Mouse (Mus musculus) midbrain, embryonic 16.5 days (tissue): Measurements from ENCODE around the gene Jund. TPM values are rescaled to one million over a fixed set of nuclear protein-coding genes. Genes with fewer than 3 reads are reported as not detected.
A peak's percentile ranks its signal among the peaks of the same experiment; 100 is the strongest.

ENCODE experiments used
- ATAC-seq: fragments of 200-750 bp; cut with Nextera tagmentation; 2 replicates; pipeline ENCODE4 v1.8.0; 2017; ENCODE audit warnings: moderate TSS enrichment
- H3K27ac ChIP-seq: fragments of 300-500 bp; sonication (generic); 2 replicates; pipeline ENCODE4 v1.5.1; 2014; ENCODE audit warnings: mild to moderate bottlenecking, low read length, mixed read lengths
- H3K27me3 ChIP-seq: fragments of 300-500 bp; sonication (generic); 2 replicates; pipeline ENCODE4 v1.6.1; 2014; ENCODE audit warnings: low read depth, low read length, mixed read lengths; ENCODE audit not compliant: control insufficient read depth, insufficient read depth
- H3K36me3 ChIP-seq: fragments of 300-500 bp; sonication (generic); 2 replicates; pipeline ENCODE4 v1.6.1; 2014; ENCODE audit warnings: mild to moderate bottlenecking, low read length, moderate library complexity, mixed read lengths; ENCODE audit not compliant: control insufficient read depth, insufficient read depth
- H3K4me1 ChIP-seq: fragments of 300-500 bp; sonication (generic); 2 replicates; pipeline ENCODE4 v1.6.1; 2014; ENCODE audit warnings: mild to moderate bottlenecking, low read length, mixed read lengths; ENCODE audit not compliant: control insufficient read depth, insufficient read depth
- H3K4me2 ChIP-seq: fragments of 300-500 bp; sonication (generic); 2 replicates; pipeline ENCODE4 v1.6.1; 2014; ENCODE audit warnings: mild to moderate bottlenecking, low read length, mixed read lengths
- H3K4me3 ChIP-seq: fragments of 300-500 bp; sonication (generic); 2 replicates; pipeline ENCODE4 v1.5.1; 2014; ENCODE audit warnings: low read depth, mild to moderate bottlenecking, low read length, moderate library complexity, mixed read lengths
- H3K9ac ChIP-seq: fragments of 300-500 bp; sonication (generic); 2 replicates; pipeline ENCODE4 v1.6.1; 2014; ENCODE audit warnings: low read depth, low read length, mixed read lengths
- H3K9me3 ChIP-seq: fragments of 300-500 bp; sonication (generic); replicated peaks from 2 replicates; pipeline ENCODE4 v1.6.1; 2014; ENCODE audit warnings: mild to moderate bottlenecking, low read length, mixed read lengths; ENCODE audit not compliant: control insufficient read depth, poor library complexity, severe bottlenecking
- WGBS: fragments of 180-500 bp; shearing (Covaris S2); extraction: QIAGEN DNeasy Blood & Tissue Kit; methylation state at CpG from one replicate; pipeline ENCODE4 v1.1.7; 2014; 5-methylcytosine and 5-hydroxymethylcytosine counted together
- polyA plus RNA-seq: library from polyadenylated mRNA; unstranded; fragments of >200 nt; fragmentation: Nextera tagmentation; extraction: Ambion mirVana; gene quantifications from 2 replicates; pipeline ENCODE4 v1.2.1, GENCODE M21; 2015

Gene Jund
- polyA plus RNA-seq, 1 experiment from 2014 or later, result 67.9 TPM

DNA sequence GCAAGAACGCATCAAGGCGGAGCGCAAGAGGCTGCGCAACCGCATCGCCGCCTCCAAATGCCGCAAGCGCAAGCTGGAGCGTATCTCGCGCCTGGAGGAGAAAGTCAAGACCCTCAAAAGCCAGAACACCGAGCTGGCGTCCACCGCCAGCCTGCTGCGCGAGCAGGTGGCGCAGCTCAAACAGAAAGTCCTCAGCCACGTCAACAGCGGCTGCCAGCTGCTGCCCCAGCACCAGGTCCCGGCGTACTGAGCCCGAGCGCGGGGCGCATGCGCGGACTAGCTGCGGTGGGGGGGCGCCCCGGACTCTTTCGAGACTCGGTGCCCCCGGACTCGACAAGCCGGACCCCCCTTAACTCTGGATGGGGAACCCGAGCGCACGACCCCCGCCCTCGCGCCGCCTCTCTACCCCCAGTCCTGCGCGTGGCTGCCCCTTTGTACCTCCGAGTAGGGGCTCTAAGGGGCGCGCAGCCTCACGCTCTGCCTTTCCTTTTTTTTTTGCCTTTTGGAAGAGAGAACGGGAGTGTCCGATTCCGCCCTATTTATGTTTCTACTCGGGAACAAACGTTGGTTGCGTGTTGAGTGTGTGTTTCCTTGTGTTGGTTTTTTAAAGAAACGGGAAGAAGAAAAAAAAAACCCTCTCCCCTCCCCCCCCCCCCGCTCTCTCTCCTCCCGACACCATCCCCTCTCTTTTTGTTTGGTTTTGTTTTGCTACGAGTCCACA lies 1.2 kb downstream of the Jund start:
- Histone ChIP-seq H3K4me3 (peak overlapping the region; percentile 98), H3K36me3 (0 out of 2 replicates have a peak, but pooled peaks cover 3% of the 10 kb centered on the region), H3K4me2 (peak overlapping the region; percentile 82), H3K27me3 (no peaks in the 10 kb centered on the region; the same call in 1 of the 2 replicates), H3K9ac (peak overlapping the region; percentile 99), H3K9me3 (no peaks in the 10 kb centered on the region), H3K4me1 (peaks cover 36% of the 10 kb centered on the region), H3K27ac (peak overlapping the region; percentile 99)
- ATAC-seq, result no peak
- WGBS, result under 1% methylated on average over 58 of the region's 59 CpGs

DNA sequence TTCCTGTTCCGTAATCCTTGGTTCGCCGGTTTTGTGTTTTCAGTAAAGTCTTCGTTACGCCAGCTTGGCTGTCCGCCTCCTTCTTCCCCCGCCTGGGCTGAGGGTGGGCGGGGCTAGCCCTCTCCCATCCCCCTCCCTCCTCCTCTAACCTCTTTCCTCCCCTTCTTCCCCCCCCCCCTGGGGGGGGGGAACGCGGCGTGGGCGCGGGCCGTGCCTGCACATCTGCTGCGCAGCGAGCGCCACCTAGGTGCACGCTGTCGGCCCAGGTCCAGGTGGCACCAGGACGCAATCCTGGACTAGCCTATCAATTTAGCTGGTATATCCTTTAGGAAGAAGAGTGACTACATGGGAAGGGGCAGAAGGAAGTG lies 1.8 kb downstream of the Jund start:
- peak; percentile 22 for ATAC-seq
- Histone ChIP-seq H3K27me3 (no peaks in the 10 kb centered on the region; the same call in 1 of the 2 replicates), H3K9me3 (no peaks in the 10 kb centered on the region)

DNA sequence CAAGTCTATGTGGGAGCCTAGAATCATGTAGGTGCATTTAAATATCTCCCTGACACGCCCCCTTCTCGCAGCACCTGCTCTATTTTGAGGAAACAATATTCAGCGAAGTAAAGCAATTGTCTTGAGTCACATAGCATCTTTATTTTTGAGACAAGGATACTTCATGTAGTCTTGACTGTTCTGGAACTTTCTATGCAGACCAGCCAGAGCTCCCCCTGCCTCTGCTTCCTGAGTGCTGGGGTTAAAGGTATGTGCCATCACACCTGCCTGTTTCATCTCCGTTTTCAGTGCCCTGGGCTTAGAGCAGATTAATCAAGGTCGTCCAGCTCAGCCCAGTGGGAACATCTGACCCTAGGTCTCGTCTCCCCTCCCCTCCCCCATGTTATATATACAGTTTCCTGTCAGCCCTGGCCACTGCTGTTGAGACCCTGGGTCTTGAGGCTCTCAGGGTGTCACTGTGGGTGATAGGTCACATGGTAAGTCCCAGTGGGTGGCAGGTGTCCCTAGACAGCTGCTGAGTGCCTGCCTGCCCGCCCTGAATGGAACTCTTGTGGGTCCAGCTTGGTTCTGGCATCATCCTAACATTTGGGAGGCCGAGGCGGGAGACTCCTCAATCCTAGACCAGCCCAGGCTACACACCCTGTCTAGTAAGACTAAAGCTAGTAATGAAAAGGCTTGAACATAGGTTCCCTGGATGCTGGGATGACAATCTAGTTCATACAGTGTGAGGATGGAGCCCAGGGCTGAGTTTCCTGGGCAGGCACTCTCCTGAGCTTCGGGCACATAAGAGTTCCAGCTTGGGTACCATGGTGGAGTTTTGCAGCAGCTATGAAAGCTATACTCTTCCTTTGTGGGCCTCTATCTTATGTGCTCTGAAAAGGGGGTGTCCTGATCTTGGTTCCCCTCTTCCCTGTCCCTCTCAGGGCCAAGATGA lies 2.6 kb downstream of the Jund start:
- Histone ChIP-seq H3K9me3 (no peaks in the 10 kb centered on the region), H3K36me3 (0 out of 2 replicates have a peak, but pooled peaks cover 3% of the 10 kb centered on the region), H3K9ac (peak overlapping the region; percentile 99), H3K4me2 (peak overlapping the region; percentile 82), H3K4me3 (peak overlapping the region; percentile 98), H3K4me1 (peaks cover 36% of the 10 kb centered on the region), H3K27me3 (no peaks in the 10 kb centered on the region), H3K27ac (peak overlapping the region; percentile 99)
- ATAC-seq, result no peak
- WGBS, result 52% methylated on average over 10 of the region's 10 CpGs

More for the DNA sequence above, 1.8 kb downstream of the Jund start:
- Histone ChIP-seq H3K36me3 (0 out of 2 replicates have a peak, but pooled peaks cover 3% of the 10 kb centered on the region), H3K4me1 (peaks cover 36% of the 10 kb centered on the region), H3K27ac (peak overlapping the region; percentile 99), H3K4me2 (peak overlapping the region; percentile 82), H3K9ac (peak overlapping the region; percentile 99), H3K4me3 (peak overlapping the region; percentile 98)
- 0% methylated on average over 20 of the region's 20 CpGs for WGBS

DNA sequence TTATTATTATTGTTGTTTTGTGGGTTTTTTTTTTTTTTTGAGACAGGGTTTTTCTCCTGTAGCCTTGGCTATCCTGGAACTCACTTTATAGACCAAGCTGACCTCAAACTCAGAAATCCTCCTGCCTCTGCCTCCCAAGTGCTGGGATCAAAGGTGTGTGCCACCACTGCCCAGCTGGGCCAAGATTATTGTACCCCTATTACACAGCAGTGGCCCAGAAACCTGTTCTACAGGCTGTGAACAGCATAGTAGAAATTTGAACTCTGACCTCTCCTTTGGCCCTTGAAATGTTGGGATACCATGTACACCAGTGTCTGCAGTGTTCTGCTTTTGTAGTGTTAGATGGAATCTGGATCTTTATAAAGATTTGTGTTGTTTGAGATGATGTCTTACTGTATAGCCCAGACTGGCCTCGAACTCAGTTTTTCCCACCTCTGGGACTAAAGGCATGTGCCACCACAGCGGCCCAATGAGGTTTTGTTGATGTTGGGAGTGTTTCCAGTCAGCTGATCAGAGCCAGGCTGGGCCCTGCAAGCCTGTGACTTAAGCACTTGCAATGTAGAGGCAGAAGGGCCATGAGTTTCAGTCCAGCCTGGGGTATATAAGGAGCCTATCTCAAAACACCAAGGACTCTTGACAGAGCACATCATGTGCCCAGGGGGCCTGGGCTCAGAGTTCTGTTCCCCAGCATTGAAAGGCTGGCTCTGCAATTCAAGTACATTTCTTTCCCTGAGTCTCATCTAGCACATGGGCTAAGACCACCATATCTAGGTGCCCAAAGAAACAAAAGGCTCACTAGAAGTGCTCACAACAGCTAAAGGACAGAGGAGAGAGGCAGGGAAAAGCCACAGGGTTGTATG lies 3.5 kb downstream of the Jund start:
- 91% methylated on average over 2 of the region's 2 CpGs for WGBS
- H3K4me3 ChIP-seq, result peak overlapping the region; percentile 4; the same call in 1 of the 2 replicates
- peak overlapping the region; percentile 82 for H3K4me2 ChIP-seq
- peaks cover 28% of the 10 kb centered on the region for H3K4me1 ChIP-seq
- no peak for ATAC-seq
- H3K9me3 ChIP-seq, result no peaks in the 10 kb centered on the region
- 0 out of 2 replicates have a peak, but pooled peaks cover 3% of the 10 kb centered on the region for H3K36me3 ChIP-seq
- H3K9ac ChIP-seq, result peak overlapping the region; percentile 99; the same call in 1 of the 2 replicates
- H3K27me3 ChIP-seq, result no peaks in the 10 kb centered on the region
- no peak overlapping the region for H3K27ac ChIP-seq

DNA sequence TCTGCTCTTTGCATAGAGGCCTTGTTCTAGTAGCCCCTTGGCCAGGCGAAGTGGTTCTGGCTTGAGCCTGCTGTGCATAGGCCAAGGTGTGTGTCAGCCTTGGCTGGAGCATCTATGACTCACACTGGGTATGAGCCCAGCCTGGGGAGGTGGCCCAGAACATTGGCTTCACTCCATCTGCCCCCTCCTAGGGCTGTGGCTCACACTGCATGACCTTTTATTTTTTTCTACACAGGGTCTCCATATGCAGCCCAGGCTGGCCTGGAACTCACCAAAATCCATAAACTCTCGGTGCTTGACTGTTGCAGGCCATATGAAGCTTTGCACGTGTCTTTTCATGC lies 4.1 kb downstream of the Jund start:
- no peak for ATAC-seq
- no peak overlapping the region for H3K27ac ChIP-seq
- WGBS, result 77% methylated on average over 3 of the region's 3 CpGs

DNA sequence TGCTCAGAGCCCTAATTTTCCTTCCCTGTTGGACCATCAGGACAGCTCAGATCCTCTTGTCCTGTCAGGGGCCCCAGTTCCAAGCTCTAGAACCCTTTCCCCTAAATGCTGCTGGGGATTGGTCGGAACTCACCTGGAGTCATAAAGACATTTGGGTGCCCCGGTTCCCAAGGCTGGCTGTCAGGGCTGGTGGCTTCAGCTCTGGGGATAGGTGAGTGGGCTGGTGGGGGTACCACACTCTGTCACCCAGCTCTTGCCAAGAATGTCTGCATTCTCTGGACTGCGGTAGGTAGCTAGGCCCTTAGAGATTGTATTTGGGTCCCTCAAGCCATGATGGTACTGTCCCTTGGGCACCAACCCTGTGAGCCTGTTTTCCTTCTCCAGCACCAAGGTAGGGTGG lies 4.5 kb downstream of the Jund start, which contains the start of gene Iqcn:
Gene Iqcn, plus strand, starts transcription at position 171 of the 400 bp plus-strand sequence.
- Histone ChIP-seq H3K36me3 (0 out of 2 replicates have a peak, but pooled peaks cover 3% of the 10 kb centered on the region), H3K4me2 (peak within 1 kb of the TSS; percentile 82), H3K9ac (no peak within 1 kb of the TSS), H3K27ac (no peak within 1 kb of the TSS), H3K27me3 (no peaks in the 10 kb centered on the region), H3K4me1 (peaks cover 19% of the 10 kb centered on the region), H3K4me3 (peak within 1 kb of the TSS; percentile 4; the same call in 1 of the 2 replicates), H3K9me3 (no peaks in the 10 kb centered on the region)
- no peak for ATAC-seq
- WGBS, result 97% methylated on average over 3 of the region's 3 CpGs

More for the DNA sequence above, 4.1 kb downstream of the Jund start:
- no peaks in the 10 kb centered on the region for H3K9me3 ChIP-seq
- H3K4me2 ChIP-seq, result peak overlapping the region; percentile 82; the same call in 1 of the 2 replicates
- no peak overlapping the region for H3K4me3 ChIP-seq
- 0 out of 2 replicates have a peak, but pooled peaks cover 3% of the 10 kb centered on the region for H3K36me3 ChIP-seq
- H3K9ac ChIP-seq, result no peak overlapping the region
- H3K27me3 ChIP-seq, result no peaks in the 10 kb centered on the region
- H3K4me1 ChIP-seq, result peaks cover 23% of the 10 kb centered on the region

DNA sequence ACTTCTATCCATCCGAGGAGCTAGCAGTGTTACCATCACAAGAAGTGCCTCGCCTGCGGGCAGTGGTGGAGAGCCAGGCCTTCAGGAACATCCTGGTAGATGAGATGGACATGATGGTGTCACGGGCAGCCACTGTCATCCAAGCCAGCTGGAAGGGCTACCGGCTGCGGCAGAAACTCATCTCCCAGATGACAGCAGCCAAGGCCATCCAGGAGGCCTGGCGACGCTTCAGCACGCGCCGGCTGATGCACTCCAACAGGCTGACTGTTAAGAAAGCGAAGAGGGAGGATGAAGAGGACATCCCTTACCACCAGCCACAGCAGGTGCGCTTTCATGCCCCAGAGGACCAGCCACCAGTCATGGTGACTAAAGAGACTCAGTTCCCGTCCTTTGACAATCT lies 9.5 kb downstream of the Jund start:
- H3K9ac ChIP-seq, result no peak overlapping the region
- H3K27ac ChIP-seq, result no peak overlapping the region
- ATAC-seq, result no peak
- H3K36me3 ChIP-seq, result 0 out of 2 replicates have a peak, but pooled peaks cover 3% of the 10 kb centered on the region
- H3K4me1 ChIP-seq, result no peaks in the 10 kb centered on the region
- 91% methylated on average over 14 of the region's 14 CpGs for WGBS
- no peak overlapping the region for H3K4me2 ChIP-seq
- H3K4me3 ChIP-seq, result no peak overlapping the region
- no peaks in the 10 kb centered on the region for H3K27me3 ChIP-seq
- no peaks in the 10 kb centered on the region for H3K9me3 ChIP-seq

DNA sequence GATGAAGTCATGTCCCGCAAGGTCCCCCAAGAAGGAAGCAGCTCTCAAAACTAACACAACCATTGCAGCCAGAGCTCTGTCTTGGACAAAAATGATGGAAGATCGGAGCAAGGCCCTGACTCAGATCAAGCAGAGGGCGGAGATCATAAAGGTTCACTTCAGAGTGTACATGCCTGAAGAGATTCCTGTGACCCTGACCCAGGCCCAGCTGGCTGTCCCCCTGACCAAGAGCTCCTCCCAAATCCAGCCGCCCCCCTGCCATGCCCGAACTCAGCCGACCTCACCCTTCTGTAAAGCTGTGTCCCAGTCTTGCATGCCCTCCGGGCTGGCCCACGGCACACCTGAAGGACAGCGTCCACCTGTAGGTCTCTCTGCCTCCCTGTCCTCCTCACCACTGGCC lies 11.0 kb downstream of the Jund start:
- H3K27me3 ChIP-seq, result no peaks in the 10 kb centered on the region
- no peak overlapping the region for H3K27ac ChIP-seq
- H3K4me1 ChIP-seq, result no peaks in the 10 kb centered on the region
- H3K9ac ChIP-seq, result no peak overlapping the region
- no peaks in the 10 kb centered on the region for H3K9me3 ChIP-seq
- WGBS, result 94% methylated on average over 9 of the region's 9 CpGs
- no peak for ATAC-seq
- H3K4me3 ChIP-seq, result no peak overlapping the region
- 0 out of 2 replicates have a peak, but pooled peaks cover under 1% of the 10 kb centered on the region for H3K36me3 ChIP-seq
- H3K4me2 ChIP-seq, result no peak overlapping the region
